Mouse (Mus musculus) right cerebral cortex, adult 18-20 months (tissue): ENCODE data around the gene Insr.
"Not testable (repeated sequence)": the region's sequence is repeated elsewhere in the genome, so short reads cannot be mapped to it uniquely, and the experiment has no call there.

ENCODE experiments used
- DNase-seq: peaks from one replicate; pipeline ENCODE4 v3.0.0; 2022; ENCODE audit warnings: mixed read lengths

Insr gene

GRCm38 (mm10) chr8:3278934-3279720, at the start of gene Insr:
Gene Insr, minus strand, starts transcription at chr8:3279617.
- DNase-seq: peak; percentile 94

GRCm38 (mm10) chr8:3327538-3328245, 48.3 kb upstream of the Insr start:
- no peak for DNase-seq

GRCm38 (mm10) chr8:3327056-3327455, 47.6 kb upstream of the Insr start:
- DNase-seq: no peak

GRCm38 (mm10) chr8:3324253-3324652, 44.8 kb upstream of the Insr start:
- no peak for DNase-seq

GRCm38 (mm10) chr8:3319267-3319666, 39.9 kb upstream of the Insr start:
- DNase-seq: not testable (repeated sequence)

GRCm38 (mm10) chr8:3316585-3316984, 37.2 kb upstream of the Insr start:
- DNase-seq: no peak

- no peak for DNase-seq
Observed at GRCm38 (mm10) chr8:3314345-3314744, 34.9 kb upstream of the Insr start.

GRCm38 (mm10) chr8:3313843-3314242, 34.4 kb upstream of the Insr start:
- DNase-seq: no peak

- DNase-seq: not testable (repeated sequence)
Observed at GRCm38 (mm10) chr8:3313417-3313816, 34.0 kb upstream of the Insr start.

- no peak for DNase-seq
Observed at GRCm38 (mm10) chr8:3311482-3311881, 32.1 kb upstream of the Insr start.

GRCm38 (mm10) chr8:3309636-3310035, 30.2 kb upstream of the Insr start:
- no peak for DNase-seq

GRCm38 (mm10) chr8:3308205-3308800, 28.9 kb upstream of the Insr start:
- not testable (repeated sequence) for DNase-seq

- DNase-seq: no peak
Observed at GRCm38 (mm10) chr8:3302131-3302530, 22.7 kb upstream of the Insr start.

GRCm38 (mm10) chr8:3299322-3299721, 19.9 kb upstream of the Insr start:
- no peak for DNase-seq

- DNase-seq: no peak
Observed at GRCm38 (mm10) chr8:3285824-3286223, 6.4 kb upstream of the Insr start.

- DNase-seq: no peak
Observed at GRCm38 (mm10) chr8:3284656-3285055, 5.2 kb upstream of the Insr start.

- DNase-seq: no peak
Observed at GRCm38 (mm10) chr8:3281296-3281695, 1.9 kb upstream of the Insr start.

GRCm38 (mm10) chr8:3280266-3280910, 971 bp upstream of the Insr start:
- peak; percentile 37 for DNase-seq

- DNase-seq: no peak
Observed at GRCm38 (mm10) chr8:3279721-3280077, 282 bp upstream of the Insr start.

- DNase-seq: no peak
Observed at GRCm38 (mm10) chr8:3278181-3278820, 1.1 kb downstream of the Insr start.

GRCm38 (mm10) chr8:3277266-3277665, 2.2 kb downstream of the Insr start:
- no peak for DNase-seq

GRCm38 (mm10) chr8:3276009-3276408, 3.4 kb downstream of the Insr start:
- DNase-seq: no peak

- DNase-seq: no peak
Observed at GRCm38 (mm10) chr8:3275189-3275588, 4.2 kb downstream of the Insr start.
